Mouse (Mus musculus) limb, embryonic 11.5 days (tissue): ENCODE results near the gene Plscr4. TPM values are rescaled to one million over a fixed set of nuclear protein-coding genes. Genes with fewer than 3 reads are reported as not detected.

Source experiments
- ATAC-seq: fragments of 200-750 bp; cut with Nextera tagmentation; 2 replicates; pipeline ENCODE4 v1.8.0; 2017; ENCODE audit warnings: low read depth; ENCODE audit not compliant: insufficient number of reproducible peaks, low FRiP score, low TSS enrichment
- DNase-seq: peaks from one replicate; pipeline ENCODE4 v3.0.0-alpha.2; 2015; ENCODE audit warnings: low spot score
- H3K27ac ChIP-seq: fragments of 300-500 bp; sonication (generic); replicated peaks from 2 replicates; pipeline ENCODE4 v1.5.1; 2014; ENCODE audit warnings: low read depth, mild to moderate bottlenecking, low read length
- H3K27me3 ChIP-seq: fragments of 300-500 bp; sonication (generic); 2 replicates; pipeline ENCODE4 v1.6.1; 2014; ENCODE audit warnings: mild to moderate bottlenecking, low read length, mixed read lengths; ENCODE audit not compliant: control insufficient read depth, insufficient read depth
- H3K36me3 ChIP-seq: fragments of 300-500 bp; sonication (generic); 2 replicates; pipeline ENCODE4 v1.6.1; 2014; ENCODE audit warnings: mild to moderate bottlenecking, low read length, moderate library complexity, mixed read lengths; ENCODE audit not compliant: control insufficient read depth, insufficient read depth
- H3K4me1 ChIP-seq: fragments of 300-500 bp; sonication (generic); 2 replicates; pipeline ENCODE4 v1.6.1; 2014; ENCODE audit warnings: low read length, mixed read lengths; ENCODE audit not compliant: control insufficient read depth, insufficient read depth
- H3K4me2 ChIP-seq: fragments of 300-500 bp; sonication (generic); 2 replicates; pipeline ENCODE4 v1.6.1; 2014; ENCODE audit warnings: low read depth, mild to moderate bottlenecking, moderate library complexity; ENCODE audit not compliant: severe bottlenecking
- H3K4me3 ChIP-seq: fragments of 300-500 bp; sonication (generic); 2 replicates; pipeline ENCODE4 v1.5.1; 2014; ENCODE audit warnings: low read depth, low read length
- H3K9ac ChIP-seq: fragments of 300-500 bp; sonication (generic); 2 replicates; pipeline ENCODE4 v1.6.1; 2014; ENCODE audit warnings: mild to moderate bottlenecking, low read length
- H3K9me3 ChIP-seq: fragments of 300-500 bp; sonication (generic); 2 replicates; pipeline ENCODE4 v1.6.1; 2016; ENCODE audit warnings: low read length; ENCODE audit not compliant: control insufficient read depth
- WGBS: fragments of 180-500 bp; shearing (Covaris S2); extraction: QIAGEN DNeasy Blood & Tissue Kit; methylation state at CpG from one replicate; pipeline ENCODE4 v1.1.7; 2014; 5-methylcytosine and 5-hydroxymethylcytosine counted together
- polyA plus RNA-seq: library from polyadenylated mRNA; unstranded; fragments of >200 nt; fragmentation: Nextera tagmentation; extraction: Ambion mirVana; gene quantifications from 2 replicates; pipeline ENCODE4 v1.2.1, GENCODE M21; 2014

Plscr4 gene
- polyA plus RNA-seq, 1 experiment from 2014 or later = 1.1 TPM

- H3K9ac ChIP-seq = no peak overlapping the region
- H3K4me3 ChIP-seq = no peak overlapping the region
- 94% methylated on average over 3 of the region's 3 CpGs for WGBS
- H3K36me3 ChIP-seq = no peaks in the 10 kb centered on the region
- no peaks in the 10 kb centered on the region for H3K27me3 ChIP-seq
- no peak for DNase-seq
- ATAC-seq = no peak
- no peak overlapping the region for H3K27ac ChIP-seq
- H3K4me1 ChIP-seq = no peaks in the 10 kb centered on the region
- no peaks in the 10 kb centered on the region for H3K9me3 ChIP-seq
- H3K4me2 ChIP-seq = no peak overlapping the region
Observed at GRCm38 (mm10) chr9:92490319-92490718, 33.1 kb downstream of the Plscr4 start.

- Histone ChIP-seq H3K9ac (no peak overlapping the region), H3K36me3 (no peaks in the 10 kb centered on the region), H3K4me2 (no peak overlapping the region), H3K4me1 (no peaks in the 10 kb centered on the region), H3K9me3 (no peaks in the 10 kb centered on the region), H3K4me3 (no peak overlapping the region), H3K27me3 (no peaks in the 10 kb centered on the region), H3K27ac (no peak overlapping the region)
- no peak for DNase-seq
- 83% methylated on average over 2 of the region's 2 CpGs for WGBS
- no peak for ATAC-seq
Observed at GRCm38 (mm10) chr9:92491274-92491673, 34.1 kb downstream of the Plscr4 start.

- no peaks in the 10 kb centered on the region for H3K27me3 ChIP-seq
- peak; percentile 92 for DNase-seq
- peak; percentile 59; the same call in 1 of the 2 replicates for ATAC-seq
- no peaks in the 10 kb centered on the region for H3K4me1 ChIP-seq
- 54% methylated on average over 12 of the region's 12 CpGs for WGBS
- H3K9ac ChIP-seq = no peak overlapping the region
- no peak overlapping the region for H3K4me2 ChIP-seq
- H3K4me3 ChIP-seq = no peak overlapping the region
- H3K36me3 ChIP-seq = no peaks in the 10 kb centered on the region
- no peaks in the 10 kb centered on the region for H3K9me3 ChIP-seq
- H3K27ac ChIP-seq = no peak overlapping the region
Observed at GRCm38 (mm10) chr9:92499710-92500410, 42.7 kb downstream of the Plscr4 start.

GRCm38 (mm10) chr9:92504256-92504655, 47.1 kb downstream of the Plscr4 start:
- WGBS = 77% methylated on average over 3 of the region's 3 CpGs
- no peaks in the 10 kb centered on the region for H3K9me3 ChIP-seq

GRCm38 (mm10) chr9:92504889-92505288, 47.7 kb downstream of the Plscr4 start:
- no peak overlapping the region for H3K9ac ChIP-seq
- no peaks in the 10 kb centered on the region for H3K4me1 ChIP-seq
- WGBS = 60% methylated on average over 1 of the region's 1 CpGs
- no peak overlapping the region for H3K4me2 ChIP-seq
- no peak overlapping the region for H3K27ac ChIP-seq
- H3K4me3 ChIP-seq = no peak overlapping the region
- no peaks in the 10 kb centered on the region for H3K27me3 ChIP-seq
- H3K36me3 ChIP-seq = no peaks in the 10 kb centered on the region
- H3K9me3 ChIP-seq = no peaks in the 10 kb centered on the region
- DNase-seq = no peak
- no peak for ATAC-seq

More at GRCm38 (mm10) chr9:92504256-92504655, 47.1 kb downstream of the Plscr4 start:
- no peak overlapping the region for H3K27ac ChIP-seq
- no peak overlapping the region for H3K9ac ChIP-seq
- no peaks in the 10 kb centered on the region for H3K36me3 ChIP-seq
- no peak for ATAC-seq
- H3K4me2 ChIP-seq = no peak overlapping the region
- no peaks in the 10 kb centered on the region for H3K27me3 ChIP-seq
- no peak overlapping the region for H3K4me3 ChIP-seq
- no peaks in the 10 kb centered on the region for H3K4me1 ChIP-seq
- DNase-seq = no peak

- DNase-seq (no peak), ATAC-seq (no peak)
- H3K36me3 ChIP-seq = no peaks in the 10 kb centered on the region
- no peaks in the 10 kb centered on the region for H3K27me3 ChIP-seq
- no peaks in the 10 kb centered on the region for H3K9me3 ChIP-seq
- H3K4me2 ChIP-seq = no peak overlapping the region
- H3K27ac ChIP-seq = no peak overlapping the region
- no peak overlapping the region for H3K9ac ChIP-seq
- H3K4me1 ChIP-seq = no peaks in the 10 kb centered on the region
- no peak overlapping the region for H3K4me3 ChIP-seq
Observed at GRCm38 (mm10) chr9:92511696-92512095, 54.5 kb downstream of the Plscr4 start.

- WGBS = 93% methylated on average over 12 of the region's 12 CpGs
- Histone ChIP-seq H3K9ac (no peak overlapping the region), H3K4me3 (no peak overlapping the region), H3K9me3 (peaks cover 4% of the 10 kb centered on the region; the same call in 1 of the 2 replicates), H3K4me1 (no peaks in the 10 kb centered on the region), H3K27ac (no peak overlapping the region), H3K4me2 (no peak overlapping the region), H3K36me3 (no peaks in the 10 kb centered on the region), H3K27me3 (no peaks in the 10 kb centered on the region)
- DNase-seq (peak; percentile 16), ATAC-seq (no peak)
Observed at GRCm38 (mm10) chr9:92517036-92517435, 59.9 kb downstream of the Plscr4 start.

GRCm38 (mm10) chr9:92520751-92521150, 63.6 kb downstream of the Plscr4 start:
- Histone ChIP-seq H3K9ac (no peak overlapping the region), H3K36me3 (no peaks in the 10 kb centered on the region), H3K27me3 (no peaks in the 10 kb centered on the region), H3K4me1 (no peaks in the 10 kb centered on the region), H3K9me3 (peaks cover 4% of the 10 kb centered on the region; the same call in 1 of the 2 replicates), H3K27ac (no peak overlapping the region), H3K4me3 (no peak overlapping the region), H3K4me2 (no peak overlapping the region)
- 92% methylated on average over 10 of the region's 10 CpGs for WGBS
- ATAC-seq (no peak), DNase-seq (peak; percentile 17)

- Histone ChIP-seq H3K9ac (no peak overlapping the region), H3K27ac (no peak overlapping the region), H3K4me2 (no peak overlapping the region), H3K9me3 (no peaks in the 10 kb centered on the region), H3K36me3 (no peaks in the 10 kb centered on the region), H3K4me3 (no peak overlapping the region), H3K27me3 (no peaks in the 10 kb centered on the region), H3K4me1 (no peaks in the 10 kb centered on the region)
- 84% methylated on average over 4 of the region's 4 CpGs for WGBS
- ATAC-seq (no peak), DNase-seq (no peak)
Observed at GRCm38 (mm10) chr9:92524506-92524905, 67.3 kb downstream of the Plscr4 start.
